Mouse (Mus musculus): ENCODE measurements around the gene Hnrnpf. TPM values are rescaled to one million over a fixed set of nuclear protein-coding genes. Genes with fewer than 3 reads are reported as not detected.

Gene Hnrnpf
- total RNA-seq, 2 experiments from 2014 or later: 784 to 1,626 TPM

GRCm38 (mm10) chr6:117916737-117917426, 16.8 kb downstream of the Hnrnpf start:
- ATAC-seq (replicated peaks; ENCODE audit: low FRiP score, low TSS enrichment, poor library complexity, severe bottlenecking): peak; percentile 88

GRCm38 (mm10) chr6:117917576-117917975, 17.5 kb downstream of the Hnrnpf start:
- peak; percentile 49 for ATAC-seq (replicated peaks; ENCODE audit: low FRiP score, low TSS enrichment, poor library complexity, severe bottlenecking)

GRCm38 (mm10) chr6:117918043-117918442, 17.9 kb downstream of the Hnrnpf start:
- ATAC-seq (replicated peaks; ENCODE audit: low FRiP score, low TSS enrichment, poor library complexity, severe bottlenecking): no peak

- ATAC-seq (replicated peaks; ENCODE audit: low FRiP score, low TSS enrichment, poor library complexity, severe bottlenecking): peak; percentile 38; the same call in 1 of the 2 replicates
Observed at GRCm38 (mm10) chr6:117920659-117921640, 20.8 kb downstream of the Hnrnpf start.

GRCm38 (mm10) chr6:117922041-117922440, 21.9 kb downstream of the Hnrnpf start:
- no peak for ATAC-seq (replicated peaks; ENCODE audit: low FRiP score, low TSS enrichment, poor library complexity, severe bottlenecking)

GRCm38 (mm10) chr6:117926871-117927491, 26.9 kb downstream of the Hnrnpf start:
- peak; percentile 61 for ATAC-seq (replicated peaks; ENCODE audit: low FRiP score, low TSS enrichment, poor library complexity, severe bottlenecking)

- no peak for ATAC-seq (replicated peaks; ENCODE audit: low FRiP score, low TSS enrichment, poor library complexity, severe bottlenecking)
Observed at GRCm38 (mm10) chr6:117927955-117928354, 27.8 kb downstream of the Hnrnpf start.

GRCm38 (mm10) chr6:117928746-117929145, 28.6 kb downstream of the Hnrnpf start:
- no peak for ATAC-seq (replicated peaks; ENCODE audit: low FRiP score, low TSS enrichment, poor library complexity, severe bottlenecking)

- ATAC-seq (replicated peaks; ENCODE audit: low FRiP score, low TSS enrichment, poor library complexity, severe bottlenecking): no peak
Observed at GRCm38 (mm10) chr6:117929945-117930655, 30.0 kb downstream of the Hnrnpf start.

GRCm38 (mm10) chr6:117932325-117933051, 32.4 kb downstream of the Hnrnpf start:
- ATAC-seq (replicated peaks; ENCODE audit: low FRiP score, low TSS enrichment, poor library complexity, severe bottlenecking): peak; percentile 77

- ATAC-seq (replicated peaks; ENCODE audit: low FRiP score, low TSS enrichment, poor library complexity, severe bottlenecking): no peak
Observed at GRCm38 (mm10) chr6:117934301-117934700, 34.2 kb downstream of the Hnrnpf start.

- ATAC-seq (replicated peaks; ENCODE audit: low FRiP score, low TSS enrichment, poor library complexity, severe bottlenecking): no peak
Observed at GRCm38 (mm10) chr6:117935681-117936612, 35.8 kb downstream of the Hnrnpf start.

GRCm38 (mm10) chr6:117937222-117937932, 37.3 kb downstream of the Hnrnpf start, which contains the start of gene Fxyd4:
Gene Fxyd4, minus strand, starts transcription at chr6:117937692.
- no peak for ATAC-seq (replicated peaks; ENCODE audit: low FRiP score, low TSS enrichment, poor library complexity, severe bottlenecking)

GRCm38 (mm10) chr6:117938951-117939350, 38.8 kb downstream of the Hnrnpf start:
- ATAC-seq (replicated peaks; ENCODE audit: low FRiP score, low TSS enrichment, poor library complexity, severe bottlenecking): no peak

- ATAC-seq (replicated peaks; ENCODE audit: low FRiP score, low TSS enrichment, poor library complexity, severe bottlenecking): no peak
Observed at GRCm38 (mm10) chr6:117942769-117943168, 42.6 kb downstream of the Hnrnpf start.

GRCm38 (mm10) chr6:117943899-117944298, 43.8 kb downstream of the Hnrnpf start:
- ATAC-seq (replicated peaks; ENCODE audit: low FRiP score, low TSS enrichment, poor library complexity, severe bottlenecking): no peak

GRCm38 (mm10) chr6:117952330-117952729, 52.2 kb downstream of the Hnrnpf start:
- 0 out of 2 replicates have a peak, but pooled peaks have one; percentile 23 for ATAC-seq (replicated peaks; ENCODE audit: low FRiP score, low TSS enrichment, poor library complexity, severe bottlenecking)
